In the genomic region with DNA sequence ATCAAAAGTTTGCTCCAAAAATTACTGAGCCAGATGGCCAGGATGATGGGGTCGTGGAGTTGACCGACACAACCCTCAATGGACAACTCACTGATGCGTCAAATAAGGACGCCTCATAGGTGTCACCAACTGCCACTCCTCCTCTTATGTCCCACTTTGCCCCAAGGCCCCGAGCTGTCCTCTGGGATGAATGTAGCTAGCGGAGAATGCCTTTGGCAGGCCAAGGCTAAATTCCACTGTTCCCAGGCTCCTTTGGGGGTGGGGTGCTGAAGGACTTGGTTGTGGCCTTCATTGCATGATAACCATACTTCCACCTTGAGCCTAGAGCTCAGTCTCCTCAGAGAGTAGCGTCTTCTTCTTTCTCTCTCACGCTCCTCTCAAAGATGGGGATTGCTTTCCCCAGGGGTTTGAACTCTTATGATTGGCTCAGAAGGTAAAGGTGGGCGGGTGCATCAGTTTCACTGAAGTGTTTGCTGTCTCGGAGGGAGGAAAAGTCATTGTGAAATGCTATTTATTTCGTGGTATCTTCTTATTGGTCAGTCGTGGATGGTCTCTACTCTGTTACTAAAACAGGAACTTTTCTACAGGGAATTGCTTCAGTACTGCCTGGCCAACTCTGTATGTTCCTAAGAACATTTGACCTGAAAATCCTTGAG, we compare ENCODE assay signal across 13 mouse cellular contexts. TPM values are rescaled to one million over a fixed set of nuclear protein-coding genes. Genes with fewer than 3 reads are reported as not detected.
DNase-seq lines count a peak whose midpoint lies in the region.
"Had no signal": no experiment of that assay in that cellular context is flagged by ENCODE, and none has a peak within 500 bp of the region (broad histone marks: within the 10 kb centered on the region; RNA-seq: fewer than 3 reads in every experiment).

No protein-coding gene starts in this region.

- DNase-seq in lung, postnatal 36 days, result peak; percentile 54
- no peak for DNase-seq in lung, postnatal 10 days
- DNase-seq in adrenal gland, postnatal 25 days, result peak; percentile 22
- DNase-seq in induced T-regulatory cell, adult 2 months (ENCODE audit: low read depth), result peak; percentile 57
- DNase-seq in layer of hippocampus, adult 8-10 months (ENCODE audit: low spot score in 2 of 2), result no peak
- DNase-seq in thymus, adult 18-20 months, result no peak
- DNase-seq in right cerebral cortex, postnatal 14 days, result no peak
- DNase-seq: cerebellum, adult 11-12 months; cerebellum, postnatal 14 days; embryo, embryonic 11 days; heart, adult 18-20 months; heart, postnatal 10 days; kidney, adult 11 months had no signal

RNA-seq across cellular contexts. Expression of gene Pik3r5, which starts 11.2 kb away (rescaled TPM):
- total RNA-seq in adrenal gland, postnatal 25 days (2021), result 0.94 and 1.3 TPM in 2 replicates
- total RNA-seq in layer of hippocampus, adult 8-10 months (2022), result 1 to 10 TPM; 1.7 to 6.8 (median 3.3) TPM

RNA-seq across cellular contexts. Expression of gene Ntn1, which starts 42.5 kb away (rescaled TPM):
- total RNA-seq in adrenal gland, postnatal 25 days (2021), result 5.5 and 6.4 TPM in 2 replicates
- total RNA-seq in layer of hippocampus, adult 8-10 months (2022), result 1 to 10 TPM; 6.0 to 7.3 (median 7.0) TPM

RNA-seq across cellular contexts. Expression of gene Pik3r6, which starts 59.7 kb away (rescaled TPM):
- total RNA-seq in adrenal gland, postnatal 25 days (2021), result 2.2 and 2.6 TPM in 2 replicates
- total RNA-seq in layer of hippocampus, adult 8-10 months (2022), result 1 to 10 TPM; 1.5 to 6.2 (median 2.5) TPM

Comparison
In these comparisons a context has a peak if more than half of its experiments do, and no peak if none do; other contexts are left out.
1. DNase-seq: peak in lung, postnatal 36 days (single experiment), adrenal gland, postnatal 25 days (single experiment) and induced T-regulatory cell, adult 2 months (single experiment); none in lung, postnatal 10 days (single experiment), layer of hippocampus, adult 8-10 months (0 of 2), thymus, adult 18-20 months (0 of 2) and right cerebral cortex, postnatal 14 days (single experiment).